Mouse (Mus musculus): Measurements from ENCODE around the gene Orc4. TPM values are rescaled to one million over a fixed set of nuclear protein-coding genes. Genes with fewer than 3 reads are reported as not detected.

Gene Orc4
- polyA plus RNA-seq, 1 experiment from 2014 or later = 54.6 TPM

DNA sequence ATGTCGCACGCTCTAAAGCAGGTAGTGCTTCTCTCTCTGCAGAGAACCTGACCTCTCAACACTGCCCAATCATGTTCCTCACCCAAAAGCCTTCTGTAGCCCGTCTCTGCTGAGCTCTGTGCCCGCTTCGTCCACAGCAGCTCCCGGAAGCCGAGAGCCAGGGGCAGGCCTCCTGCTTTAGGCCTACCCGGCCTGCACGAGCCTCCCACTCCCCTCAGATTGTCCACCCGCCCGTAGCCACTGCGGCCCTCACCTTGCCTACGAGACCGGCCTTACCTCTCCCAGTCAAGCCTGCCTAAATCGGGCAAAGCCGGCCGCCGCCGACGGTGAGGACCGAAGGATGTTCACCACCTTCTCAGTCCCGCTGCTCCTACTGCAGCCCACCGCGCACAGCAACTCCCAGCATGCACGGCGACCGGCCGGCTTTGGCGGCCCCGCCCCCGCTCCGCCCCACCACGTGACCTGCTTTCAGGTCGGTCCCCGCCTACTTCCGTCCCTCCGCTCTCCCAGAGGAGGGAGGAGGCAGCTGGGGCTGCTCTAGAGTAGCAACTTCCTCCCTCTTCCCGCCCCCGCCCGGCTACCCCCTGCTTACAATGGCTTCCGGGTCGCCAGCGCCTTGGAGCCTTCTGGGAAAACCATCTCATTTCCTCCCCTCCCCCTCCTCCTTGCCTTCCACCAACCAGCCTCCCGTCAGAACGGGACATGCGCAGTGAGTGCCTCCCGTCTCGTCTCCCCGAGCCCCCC, 1.1 kb downstream of the Orc4 start, which contains the start of gene Mbd5:
Gene Mbd5, plus strand, starts transcription at position 668 of the 744 bp plus-strand sequence.
- WGBS = 0% methylated on average over 46 of the region's 49 CpGs
- no peaks in the 10 kb centered on the region for H3K27me3 ChIP-seq (replicated peaks; ENCODE audit: control insufficient read depth, insufficient read depth, low read length)
- peak within 1 kb of the TSS; percentile 76 for H3K4me2 ChIP-seq (replicated peaks; ENCODE audit: low read depth)
- H3K36me3 ChIP-seq (ENCODE audit: control insufficient read depth, insufficient read depth) = no peaks in the 10 kb centered on the region
- H3K9ac ChIP-seq (ENCODE audit: low read depth, low read length) = peak within 1 kb of the TSS; percentile 95
- no peak for TF ChIP-seq CTCF (IDR thresholded peaks at IDR 0.05; ENCODE audit: low read depth)
- peak within 1 kb of the TSS; percentile 95 for H3K27ac ChIP-seq (ENCODE audit: low read depth, low read length)
- ATAC-seq = peak; percentile 100
- H3K4me3 ChIP-seq (ENCODE audit: low read depth, low read length) = peak within 1 kb of the TSS; percentile 97
- H3K9me3 ChIP-seq (ENCODE audit: control insufficient read depth) = no peaks in the 10 kb centered on the region
- H3K4me1 ChIP-seq (replicated peaks; ENCODE audit: control insufficient read depth, insufficient read depth, low read length) = no peaks in the 10 kb centered on the region

DNA sequence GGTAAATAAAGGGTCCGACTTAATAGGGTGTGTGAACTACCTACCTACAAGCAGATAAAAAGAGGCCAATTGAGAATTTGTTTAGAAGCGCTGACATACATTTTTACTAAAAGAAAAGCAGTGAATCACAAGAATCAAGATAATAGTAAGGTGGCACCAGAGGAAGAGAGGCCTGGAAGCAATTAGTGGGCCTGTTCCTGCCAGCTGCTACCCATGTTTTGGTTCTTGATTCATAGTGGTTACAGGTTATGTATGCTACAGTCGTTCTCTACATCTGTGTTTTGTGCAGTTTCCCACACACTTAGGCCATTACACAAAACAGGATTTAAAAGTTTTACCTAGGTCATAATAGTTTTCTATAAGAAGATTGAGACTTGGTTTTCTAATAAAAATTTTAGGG, 2.3 kb downstream of the Orc4 start:
- TF ChIP-seq CTCF (IDR thresholded peaks at IDR 0.05; ENCODE audit: low read depth) = no peak
- Histone ChIP-seq H3K9ac (ENCODE audit: low read depth, low read length) (no peak overlapping the region), H3K36me3 (ENCODE audit: control insufficient read depth, insufficient read depth) (no peaks in the 10 kb centered on the region), H3K27me3 (replicated peaks; ENCODE audit: control insufficient read depth, insufficient read depth, low read length) (no peaks in the 10 kb centered on the region), H3K4me2 (replicated peaks; ENCODE audit: low read depth) (peak overlapping the region; percentile 76), H3K9me3 (ENCODE audit: control insufficient read depth) (no peaks in the 10 kb centered on the region), H3K4me3 (ENCODE audit: low read depth, low read length) (peak overlapping the region; percentile 97), H3K27ac (ENCODE audit: low read depth, low read length) (no peak overlapping the region), H3K4me1 (replicated peaks; ENCODE audit: control insufficient read depth, insufficient read depth, low read length) (no peaks in the 10 kb centered on the region)
- ATAC-seq = no peak
- WGBS = 51% methylated on average over 3 of the region's 3 CpGs

DNA sequence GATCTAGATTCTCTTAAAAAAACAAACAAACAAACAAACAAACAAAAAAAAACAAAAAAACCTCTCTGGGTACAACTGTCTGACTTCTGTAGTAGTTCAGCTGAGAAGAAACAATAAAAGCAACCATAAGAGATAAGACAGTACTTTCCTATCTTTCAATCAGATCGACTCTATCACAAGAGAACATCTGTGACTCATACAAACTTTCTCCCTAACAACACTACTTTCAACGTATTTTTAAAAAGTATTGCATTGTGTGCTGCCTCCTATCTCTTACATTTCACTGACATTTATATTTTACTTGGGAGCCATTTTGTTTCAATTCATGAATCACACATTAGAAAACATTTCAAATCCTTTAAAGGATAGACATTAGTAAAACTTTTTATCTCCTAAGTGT, 15.0 kb downstream of the Orc4 start:
- no peak for ATAC-seq

DNA sequence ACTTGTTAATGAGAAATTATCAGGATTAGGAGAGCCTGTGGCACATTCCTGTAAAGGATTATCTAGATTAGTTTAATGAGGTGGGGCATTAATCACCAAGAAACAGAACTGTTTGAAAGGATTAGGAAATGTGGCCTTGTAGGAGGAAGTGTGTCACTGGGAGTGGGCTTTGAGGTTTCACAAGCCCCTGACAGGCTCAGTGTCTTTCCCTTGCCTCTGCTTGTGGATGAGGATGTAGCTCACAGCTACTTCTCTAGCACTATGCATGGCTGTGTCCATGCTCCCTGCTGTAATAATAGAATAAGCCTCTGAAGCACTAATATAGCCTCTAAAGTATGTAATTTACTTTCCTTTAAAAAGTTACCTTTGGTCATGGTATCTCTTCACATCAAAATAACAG, 34.2 kb downstream of the Orc4 start:
- Histone ChIP-seq H3K27ac (ENCODE audit: low read depth, low read length) (no peak overlapping the region), H3K36me3 (ENCODE audit: control insufficient read depth, insufficient read depth) (peaks cover 26% of the 10 kb centered on the region), H3K27me3 (replicated peaks; ENCODE audit: control insufficient read depth, insufficient read depth, low read length) (no peaks in the 10 kb centered on the region), H3K4me2 (replicated peaks; ENCODE audit: low read depth) (no peak overlapping the region), H3K9ac (ENCODE audit: low read depth, low read length) (no peak overlapping the region), H3K9me3 (ENCODE audit: control insufficient read depth) (no peaks in the 10 kb centered on the region), H3K4me3 (ENCODE audit: low read depth, low read length) (no peak overlapping the region), H3K4me1 (replicated peaks; ENCODE audit: control insufficient read depth, insufficient read depth, low read length) (no peaks in the 10 kb centered on the region)
- no peak for TF ChIP-seq CTCF (IDR thresholded peaks at IDR 0.05; ENCODE audit: low read depth)
- no peak for ATAC-seq

More for the DNA sequence above, 15.0 kb downstream of the Orc4 start:
- H3K9me3 ChIP-seq (ENCODE audit: control insufficient read depth) = no peaks in the 10 kb centered on the region
- no peak overlapping the region for H3K4me2 ChIP-seq (replicated peaks; ENCODE audit: low read depth)
- no peak overlapping the region for H3K4me3 ChIP-seq (ENCODE audit: low read depth, low read length)
- no peaks in the 10 kb centered on the region for H3K4me1 ChIP-seq (replicated peaks; ENCODE audit: control insufficient read depth, insufficient read depth, low read length)
- no peak overlapping the region for H3K9ac ChIP-seq (ENCODE audit: low read depth, low read length)
- H3K36me3 ChIP-seq (ENCODE audit: control insufficient read depth, insufficient read depth) = peaks cover 14% of the 10 kb centered on the region
- no peak overlapping the region for H3K27ac ChIP-seq (ENCODE audit: low read depth, low read length)
- no peaks in the 10 kb centered on the region for H3K27me3 ChIP-seq (replicated peaks; ENCODE audit: control insufficient read depth, insufficient read depth, low read length)
- TF ChIP-seq CTCF (IDR thresholded peaks at IDR 0.05; ENCODE audit: low read depth) = no peak
- 69% methylated on average over 2 of the region's 2 CpGs for WGBS

DNA sequence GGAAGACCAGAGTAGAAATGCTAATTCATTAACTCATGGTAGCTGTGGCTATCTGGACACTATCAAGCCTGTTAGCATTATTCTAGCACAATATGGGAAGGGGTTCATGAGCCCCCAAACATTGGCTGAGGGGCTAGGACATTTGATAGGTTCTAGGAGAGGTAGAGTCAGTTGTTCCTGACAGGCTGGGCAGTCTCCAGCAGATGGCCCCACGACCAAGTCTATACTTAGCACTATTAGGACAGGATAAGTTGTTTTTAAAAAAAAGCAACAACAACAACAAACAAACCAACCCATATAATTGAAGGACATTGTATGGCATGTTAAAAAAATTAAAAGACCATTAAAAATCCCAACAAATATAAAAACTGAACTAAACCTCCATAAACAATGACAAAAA, 35.9 kb downstream of the Orc4 start:
- no peak for ATAC-seq
- no peak overlapping the region for H3K9ac ChIP-seq (ENCODE audit: low read depth, low read length)
- no peaks in the 10 kb centered on the region for H3K4me1 ChIP-seq (replicated peaks; ENCODE audit: control insufficient read depth, insufficient read depth, low read length)
- H3K4me2 ChIP-seq (replicated peaks; ENCODE audit: low read depth) = no peak overlapping the region
- peak; percentile 43 for TF ChIP-seq CTCF (IDR thresholded peaks at IDR 0.05; ENCODE audit: low read depth)
- H3K36me3 ChIP-seq (ENCODE audit: control insufficient read depth, insufficient read depth) = peaks cover 26% of the 10 kb centered on the region
- H3K9me3 ChIP-seq (ENCODE audit: control insufficient read depth) = no peaks in the 10 kb centered on the region
- no peak overlapping the region for H3K4me3 ChIP-seq (ENCODE audit: low read depth, low read length)
- 61% methylated on average over 1 of the region's 1 CpGs for WGBS
- H3K27me3 ChIP-seq (replicated peaks; ENCODE audit: control insufficient read depth, insufficient read depth, low read length) = no peaks in the 10 kb centered on the region
- no peak overlapping the region for H3K27ac ChIP-seq (ENCODE audit: low read depth, low read length)

DNA sequence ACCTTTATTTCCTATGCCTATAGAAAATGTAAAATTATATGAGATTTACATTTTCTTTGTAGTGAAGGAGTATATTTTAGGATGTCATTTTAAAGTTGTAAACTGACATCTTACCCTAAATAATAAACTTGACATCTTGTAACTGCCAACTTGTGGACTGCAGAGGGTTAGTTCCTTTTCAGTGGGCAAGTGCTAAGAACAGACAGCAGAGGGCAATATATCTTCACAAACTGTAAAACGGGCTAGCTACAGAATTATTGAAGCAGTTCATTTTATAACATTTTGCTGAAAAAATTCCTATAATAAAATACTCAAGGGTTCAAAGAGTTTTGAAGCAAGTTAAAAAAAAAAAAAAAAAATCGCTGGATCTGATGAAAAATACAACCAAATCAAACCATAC, 41.2 kb downstream of the Orc4 start:
- no peaks in the 10 kb centered on the region for H3K9me3 ChIP-seq (ENCODE audit: control insufficient read depth)
- H3K36me3 ChIP-seq (ENCODE audit: control insufficient read depth, insufficient read depth) = peaks cover 31% of the 10 kb centered on the region
- peak; percentile 72 for TF ChIP-seq CTCF (IDR thresholded peaks at IDR 0.05; ENCODE audit: low read depth)
- no peaks in the 10 kb centered on the region for H3K4me1 ChIP-seq (replicated peaks; ENCODE audit: control insufficient read depth, insufficient read depth, low read length)
- no peak overlapping the region for H3K9ac ChIP-seq (ENCODE audit: low read depth, low read length)
- no peak overlapping the region for H3K4me2 ChIP-seq (replicated peaks; ENCODE audit: low read depth)
- no peak for ATAC-seq
- H3K27me3 ChIP-seq (replicated peaks; ENCODE audit: control insufficient read depth, insufficient read depth, low read length) = no peaks in the 10 kb centered on the region
- no peak overlapping the region for H3K4me3 ChIP-seq (ENCODE audit: low read depth, low read length)
- H3K27ac ChIP-seq (ENCODE audit: low read depth, low read length) = no peak overlapping the region
- 43% methylated on average over 2 of the region's 2 CpGs for WGBS

All from intestine, postnatal 0 days (tissue).